Mouse (Mus musculus): ENCODE measurements around the gene Fam181a. TPM values are rescaled to one million over a fixed set of nuclear protein-coding genes. Genes with fewer than 3 reads are reported as not detected.

Gene Fam181a
- polyA plus RNA-seq, 1 experiment, result 12.3 TPM

- TF ChIP-seq CTCF (IDR thresholded peaks at IDR 0.05; ENCODE audit: borderline replicate concordance, extremely low read depth, insufficient read depth, insufficient read length) (no peak), POLR2A (IDR thresholded peaks at IDR 0.05; ENCODE audit: borderline replicate concordance, extremely low read depth, insufficient read depth, insufficient read length, poor library complexity, severe bottlenecking) (no peak)
- no peak for DNase-seq (ENCODE audit: low read depth)
These were observed 5.2 kb downstream of the Fam181a start for GRCm38 (mm10) chr12:103315831-103316545.

- TF ChIP-seq CTCF (IDR thresholded peaks at IDR 0.05; ENCODE audit: borderline replicate concordance, extremely low read depth, insufficient read depth, insufficient read length) (peak; percentile 70; the same call in 1 of the 2 replicates), POLR2A (IDR thresholded peaks at IDR 0.05; ENCODE audit: borderline replicate concordance, extremely low read depth, insufficient read depth, insufficient read length, poor library complexity, severe bottlenecking) (no peak)
- peak; percentile 34 for DNase-seq (ENCODE audit: low read depth)
These were observed 12.0 kb downstream of the Fam181a start for GRCm38 (mm10) chr12:103322801-103323200.

GRCm38 (mm10) chr12:103325156-103325857 is 14.5 kb downstream of the Fam181a start:
- peak; percentile 95 for TF ChIP-seq CTCF (IDR thresholded peaks at IDR 0.05; ENCODE audit: borderline replicate concordance, extremely low read depth, insufficient read depth, insufficient read length)
- no peak for TF ChIP-seq POLR2A (IDR thresholded peaks at IDR 0.05; ENCODE audit: borderline replicate concordance, extremely low read depth, insufficient read depth, insufficient read length, poor library complexity, severe bottlenecking)
- peak; percentile 98 for DNase-seq (ENCODE audit: low read depth)

- no peak for TF ChIP-seq POLR2A (IDR thresholded peaks at IDR 0.05; ENCODE audit: borderline replicate concordance, extremely low read depth, insufficient read depth, insufficient read length, poor library complexity, severe bottlenecking)
- TF ChIP-seq CTCF (IDR thresholded peaks at IDR 0.05; ENCODE audit: borderline replicate concordance, extremely low read depth, insufficient read depth, insufficient read length), result no peak
- no peak for DNase-seq (ENCODE audit: low read depth)
These were observed 15.8 kb downstream of the Fam181a start for GRCm38 (mm10) chr12:103326569-103326968.

- no peak for DNase-seq (ENCODE audit: low read depth)
- TF ChIP-seq POLR2A (IDR thresholded peaks at IDR 0.05; ENCODE audit: borderline replicate concordance, extremely low read depth, insufficient read depth, insufficient read length, poor library complexity, severe bottlenecking), result no peak
- TF ChIP-seq CTCF (IDR thresholded peaks at IDR 0.05; ENCODE audit: borderline replicate concordance, extremely low read depth, insufficient read depth, insufficient read length), result no peak
These were observed 16.3 kb downstream of the Fam181a start for GRCm38 (mm10) chr12:103327107-103327506.

- TF ChIP-seq POLR2A (IDR thresholded peaks at IDR 0.05; ENCODE audit: borderline replicate concordance, extremely low read depth, insufficient read depth, insufficient read length, poor library complexity, severe bottlenecking), result no peak
- TF ChIP-seq CTCF (IDR thresholded peaks at IDR 0.05; ENCODE audit: borderline replicate concordance, extremely low read depth, insufficient read depth, insufficient read length), result no peak
- no peak for DNase-seq (ENCODE audit: low read depth)
These were observed 17.8 kb downstream of the Fam181a start for GRCm38 (mm10) chr12:103328448-103329191.

GRCm38 (mm10) chr12:103331491-103331890 is 20.7 kb downstream of the Fam181a start:
- TF ChIP-seq POLR2A (IDR thresholded peaks at IDR 0.05; ENCODE audit: borderline replicate concordance, extremely low read depth, insufficient read depth, insufficient read length, poor library complexity, severe bottlenecking) (no peak), CTCF (IDR thresholded peaks at IDR 0.05; ENCODE audit: borderline replicate concordance, extremely low read depth, insufficient read depth, insufficient read length) (no peak)

GRCm38 (mm10) chr12:103332879-103333278 is 22.1 kb downstream of the Fam181a start:
- DNase-seq (ENCODE audit: low read depth), result no peak
- TF ChIP-seq POLR2A (IDR thresholded peaks at IDR 0.05; ENCODE audit: borderline replicate concordance, extremely low read depth, insufficient read depth, insufficient read length, poor library complexity, severe bottlenecking), result no peak
- no peak for TF ChIP-seq CTCF (IDR thresholded peaks at IDR 0.05; ENCODE audit: borderline replicate concordance, extremely low read depth, insufficient read depth, insufficient read length)

More at GRCm38 (mm10) chr12:103331491-103331890, 20.7 kb downstream of the Fam181a start:
- DNase-seq (ENCODE audit: low read depth), result no peak

- TF ChIP-seq CTCF (IDR thresholded peaks at IDR 0.05; ENCODE audit: borderline replicate concordance, extremely low read depth, insufficient read depth, insufficient read length) (no peak), POLR2A (IDR thresholded peaks at IDR 0.05; ENCODE audit: borderline replicate concordance, extremely low read depth, insufficient read depth, insufficient read length, poor library complexity, severe bottlenecking) (no peak)
- DNase-seq (ENCODE audit: low read depth), result no peak
These were observed 22.7 kb downstream of the Fam181a start for GRCm38 (mm10) chr12:103333426-103333825.

GRCm38 (mm10) chr12:103336766-103337165 is 26.0 kb downstream of the Fam181a start:
- TF ChIP-seq CTCF (IDR thresholded peaks at IDR 0.05; ENCODE audit: borderline replicate concordance, extremely low read depth, insufficient read depth, insufficient read length) (no peak), POLR2A (IDR thresholded peaks at IDR 0.05; ENCODE audit: borderline replicate concordance, extremely low read depth, insufficient read depth, insufficient read length, poor library complexity, severe bottlenecking) (no peak)
- DNase-seq (ENCODE audit: low read depth), result no peak

- no peak for TF ChIP-seq POLR2A (IDR thresholded peaks at IDR 0.05; ENCODE audit: borderline replicate concordance, extremely low read depth, insufficient read depth, insufficient read length, poor library complexity, severe bottlenecking)
- TF ChIP-seq CTCF (IDR thresholded peaks at IDR 0.05; ENCODE audit: borderline replicate concordance, extremely low read depth, insufficient read depth, insufficient read length), result no peak
- DNase-seq (ENCODE audit: low read depth), result no peak
These were observed 27.5 kb downstream of the Fam181a start for GRCm38 (mm10) chr12:103338162-103338798.

All from brain, embryonic 14.5 days (tissue).